Mouse (Mus musculus): Measurements from ENCODE around the gene Pknox2. TPM values are rescaled to one million over a fixed set of nuclear protein-coding genes. Genes with fewer than 3 reads are reported as not detected.

Gene Pknox2
- polyA plus RNA-seq, 1 experiment from 2014 or later = 11.4 TPM

DNA sequence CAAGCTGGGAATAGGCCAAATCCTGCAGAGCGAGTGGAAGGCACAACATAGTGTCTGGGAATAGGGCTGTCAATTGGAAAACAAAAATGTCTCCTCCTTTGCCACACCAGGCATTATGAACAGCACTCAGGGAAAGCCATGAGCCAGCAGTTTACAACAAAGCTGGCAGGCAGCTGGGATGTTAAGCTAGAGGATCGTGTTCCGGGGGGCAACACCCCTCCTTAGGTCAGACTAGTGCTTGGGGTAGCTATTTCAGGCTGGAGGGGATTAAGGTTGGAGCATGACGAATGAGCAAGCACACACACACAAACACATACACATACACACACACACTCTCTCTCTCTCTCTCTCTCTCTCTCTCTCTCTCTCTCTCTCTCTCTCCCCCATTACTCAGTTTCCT is 227.7 kb downstream of the Pknox2 start:
- H3K9ac ChIP-seq = no peak overlapping the region
- WGBS = 49% methylated on average over 4 of the region's 4 CpGs
- H3K27ac ChIP-seq = no peak overlapping the region
- no peak overlapping the region for H3K4me3 ChIP-seq
- H3K9me3 ChIP-seq = no peaks in the 10 kb centered on the region
- no peaks in the 10 kb centered on the region for H3K27me3 ChIP-seq
- H3K4me1 ChIP-seq = peaks cover 11% of the 10 kb centered on the region
- H3K4me2 ChIP-seq = no peak overlapping the region
- no peaks in the 10 kb centered on the region for H3K36me3 ChIP-seq
- ATAC-seq (ENCODE audit: borderline replicate concordance, extremely low read depth, low FRiP score, low TSS enrichment) = no peak

DNA sequence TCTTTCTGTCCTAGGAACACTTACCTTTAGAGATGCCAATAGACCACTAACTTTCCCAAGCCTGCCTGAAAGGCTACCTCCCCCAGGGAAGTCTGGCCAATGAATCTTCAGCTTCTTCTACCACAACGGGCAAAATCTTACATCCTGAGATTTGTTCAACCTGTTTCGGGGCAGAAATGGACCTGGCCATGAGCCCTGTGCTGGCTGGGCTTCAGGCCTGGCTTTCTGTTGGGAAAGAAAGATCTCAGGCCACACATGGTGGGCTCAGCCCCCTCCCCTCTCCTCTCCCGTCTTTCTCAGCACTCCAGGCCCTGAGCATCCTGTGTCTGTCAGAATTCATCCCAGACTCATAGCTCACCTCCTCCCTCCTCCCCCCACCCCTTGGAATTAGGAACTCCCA is 228.6 kb downstream of the Pknox2 start:
- H3K36me3 ChIP-seq = no peaks in the 10 kb centered on the region
- no peaks in the 10 kb centered on the region for H3K9me3 ChIP-seq
- no peak overlapping the region for H3K4me2 ChIP-seq
- no peak for ATAC-seq (ENCODE audit: borderline replicate concordance, extremely low read depth, low FRiP score, low TSS enrichment)
- 48% methylated on average over 3 of the region's 3 CpGs for WGBS
- H3K4me3 ChIP-seq = no peak overlapping the region
- peaks cover 11% of the 10 kb centered on the region for H3K4me1 ChIP-seq
- H3K27me3 ChIP-seq = no peaks in the 10 kb centered on the region
- no peak overlapping the region for H3K27ac ChIP-seq
- no peak overlapping the region for H3K9ac ChIP-seq

GRCm38 (mm10) chr9:36916915-36917314 is 230.3 kb downstream of the Pknox2 start:
- H3K9ac ChIP-seq = no peak overlapping the region
- H3K9me3 ChIP-seq = no peaks in the 10 kb centered on the region
- ATAC-seq (ENCODE audit: borderline replicate concordance, extremely low read depth, low FRiP score, low TSS enrichment) = peak; percentile 88
- no peak overlapping the region for H3K4me3 ChIP-seq
- peak overlapping the region; percentile 76 for H3K27ac ChIP-seq
- 9% methylated on average over 5 of the region's 5 CpGs for WGBS
- H3K36me3 ChIP-seq = no peaks in the 10 kb centered on the region
- H3K4me1 ChIP-seq = peaks cover 11% of the 10 kb centered on the region
- H3K4me2 ChIP-seq = peak overlapping the region; percentile 24
- H3K27me3 ChIP-seq = no peaks in the 10 kb centered on the region

DNA sequence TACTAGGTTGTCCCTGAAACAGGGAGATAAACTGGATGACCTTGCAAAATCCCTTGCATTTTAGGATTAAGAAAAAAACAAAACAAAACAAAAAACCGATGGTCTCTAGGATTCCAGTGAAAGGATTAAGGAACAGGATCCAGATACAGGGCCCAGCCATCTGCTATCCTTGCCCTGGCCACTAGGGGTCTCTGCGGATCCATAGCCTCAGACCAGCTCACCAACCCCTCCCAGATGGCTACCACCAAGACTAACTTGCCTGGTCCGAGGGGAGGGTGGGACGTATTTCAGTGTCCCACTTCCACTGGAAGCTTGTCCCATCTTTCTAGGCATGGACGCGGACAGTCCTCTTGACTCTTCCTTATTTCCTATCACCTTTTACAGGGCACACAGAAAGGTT is 230.8 kb downstream of the Pknox2 start:
- no peaks in the 10 kb centered on the region for H3K9me3 ChIP-seq
- H3K4me3 ChIP-seq = no peak overlapping the region
- peak overlapping the region; percentile 24 for H3K4me2 ChIP-seq
- no peaks in the 10 kb centered on the region for H3K36me3 ChIP-seq
- H3K4me1 ChIP-seq = peaks cover 11% of the 10 kb centered on the region
- WGBS = 2% methylated on average over 6 of the region's 6 CpGs
- no peaks in the 10 kb centered on the region for H3K27me3 ChIP-seq
- ATAC-seq (ENCODE audit: borderline replicate concordance, extremely low read depth, low FRiP score, low TSS enrichment) = peak; percentile 50; the same call in 1 of the 2 replicates
- peak overlapping the region; percentile 76 for H3K27ac ChIP-seq
- no peak overlapping the region for H3K9ac ChIP-seq

DNA sequence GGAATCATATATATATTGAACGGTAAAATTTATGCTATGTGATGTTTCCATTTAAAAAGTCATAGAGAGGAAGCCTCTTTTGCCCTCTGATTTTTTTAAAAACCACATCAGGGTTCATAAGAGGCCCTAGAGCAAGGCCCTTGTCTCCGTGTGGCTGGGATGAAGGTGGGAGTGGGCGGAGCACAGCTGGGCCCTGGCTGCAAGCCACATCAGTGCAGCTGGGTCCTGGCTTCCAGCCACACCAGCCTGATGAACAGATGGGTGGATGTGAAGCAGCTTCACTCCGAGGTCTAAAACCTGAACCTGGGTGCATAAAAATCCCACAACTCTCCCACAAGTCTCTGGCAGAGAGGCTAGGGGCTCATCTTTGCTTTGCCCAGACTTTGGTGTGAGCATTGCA is 241.8 kb downstream of the Pknox2 start:
- no peak overlapping the region for H3K4me3 ChIP-seq
- H3K36me3 ChIP-seq = no peaks in the 10 kb centered on the region
- 37% methylated on average over 4 of the region's 4 CpGs for WGBS
- 0 out of 2 replicates have a peak, but pooled peaks have one; percentile 39 for ATAC-seq (ENCODE audit: borderline replicate concordance, extremely low read depth, low FRiP score, low TSS enrichment)
- no peaks in the 10 kb centered on the region for H3K9me3 ChIP-seq
- no peaks in the 10 kb centered on the region for H3K27me3 ChIP-seq
- 0 out of 2 replicates have a peak, but pooled peaks cover 8% of the 10 kb centered on the region for H3K4me1 ChIP-seq
- no peak overlapping the region for H3K4me2 ChIP-seq
- H3K27ac ChIP-seq = no peak overlapping the region
- no peak overlapping the region for H3K9ac ChIP-seq

DNA sequence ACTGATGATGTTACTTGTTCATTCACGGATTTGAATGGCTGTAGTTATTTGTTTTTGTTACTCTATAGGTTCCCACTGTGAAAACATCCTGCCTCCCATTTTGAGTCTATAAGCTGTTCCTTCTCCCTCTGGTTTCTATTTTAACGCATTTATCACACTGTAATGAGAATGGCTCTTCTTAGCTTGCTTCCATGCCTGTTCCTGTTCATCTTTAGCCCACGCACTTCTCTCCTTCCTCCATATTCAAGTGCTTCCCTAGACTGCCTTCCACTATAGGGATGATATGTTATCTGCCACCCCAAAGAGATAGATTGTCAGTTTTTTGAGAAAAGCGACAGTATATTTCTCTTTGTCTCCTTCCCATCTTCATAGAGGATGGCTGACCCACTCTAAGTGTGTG is 246.7 kb downstream of the Pknox2 start:
- 80% methylated on average over 4 of the region's 4 CpGs for whole genome bisulfite sequencing
- ATAC-seq (ENCODE audit: borderline replicate concordance, extremely low read depth, low FRiP score, low TSS enrichment) = no peak
- Histone ChIP-seq H3K9me3 (no peaks in the 10 kb centered on the region), H3K27ac (no peak overlapping the region), H3K9ac (no peak overlapping the region), H3K36me3 (no peaks in the 10 kb centered on the region), H3K27me3 (no peaks in the 10 kb centered on the region), H3K4me1 (0 out of 2 replicates have a peak, but pooled peaks cover 3% of the 10 kb centered on the region), H3K4me3 (no peak overlapping the region), H3K4me2 (no peak overlapping the region)

DNA sequence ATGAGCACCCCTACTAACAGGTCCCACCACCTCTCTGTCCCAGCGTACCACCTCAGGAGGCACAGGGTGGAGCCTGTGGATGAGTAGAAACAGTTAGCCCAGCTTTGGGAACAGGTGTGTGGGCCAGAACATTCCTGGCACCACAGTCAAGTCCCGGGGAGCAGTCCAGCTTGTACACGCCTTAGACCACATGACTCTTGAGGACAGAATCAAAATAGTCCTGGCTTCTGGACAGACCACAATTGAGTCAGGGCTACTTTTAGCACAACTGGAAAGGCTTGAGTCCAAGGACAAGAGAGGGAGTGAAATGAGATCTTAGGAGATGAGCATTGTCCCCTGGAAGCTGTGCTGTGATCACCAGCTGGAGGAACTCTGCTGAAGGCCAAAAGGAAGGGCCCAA is 248.6 kb downstream of the Pknox2 start:
- no peak for ATAC-seq (ENCODE audit: borderline replicate concordance, extremely low read depth, low FRiP score, low TSS enrichment)
- Histone ChIP-seq H3K36me3 (no peaks in the 10 kb centered on the region), H3K4me1 (no peaks in the 10 kb centered on the region), H3K4me2 (no peak overlapping the region), H3K27ac (no peak overlapping the region), H3K9ac (no peak overlapping the region), H3K4me3 (no peak overlapping the region), H3K27me3 (no peaks in the 10 kb centered on the region), H3K9me3 (no peaks in the 10 kb centered on the region)
- WGBS = 89% methylated on average over 3 of the region's 3 CpGs

GRCm38 (mm10) chr9:36895009-36895693 is 252.1 kb downstream of the Pknox2 start:
- no peak for ATAC-seq (ENCODE audit: borderline replicate concordance, extremely low read depth, low FRiP score, low TSS enrichment)
- H3K9me3 ChIP-seq = no peaks in the 10 kb centered on the region
- H3K4me3 ChIP-seq = no peak overlapping the region
- no peak overlapping the region for H3K9ac ChIP-seq
- H3K36me3 ChIP-seq = no peaks in the 10 kb centered on the region
- no peak overlapping the region for H3K27ac ChIP-seq
- H3K27me3 ChIP-seq = no peaks in the 10 kb centered on the region
- H3K4me1 ChIP-seq = no peaks in the 10 kb centered on the region
- no peak overlapping the region for H3K4me2 ChIP-seq
- WGBS = 78% methylated on average over 8 of the region's 8 CpGs

GRCm38 (mm10) chr9:36894242-36894641 is 253.0 kb downstream of the Pknox2 start:
- no peaks in the 10 kb centered on the region for H3K27me3 ChIP-seq
- 81% methylated on average over 7 of the region's 7 CpGs for WGBS

DNA sequence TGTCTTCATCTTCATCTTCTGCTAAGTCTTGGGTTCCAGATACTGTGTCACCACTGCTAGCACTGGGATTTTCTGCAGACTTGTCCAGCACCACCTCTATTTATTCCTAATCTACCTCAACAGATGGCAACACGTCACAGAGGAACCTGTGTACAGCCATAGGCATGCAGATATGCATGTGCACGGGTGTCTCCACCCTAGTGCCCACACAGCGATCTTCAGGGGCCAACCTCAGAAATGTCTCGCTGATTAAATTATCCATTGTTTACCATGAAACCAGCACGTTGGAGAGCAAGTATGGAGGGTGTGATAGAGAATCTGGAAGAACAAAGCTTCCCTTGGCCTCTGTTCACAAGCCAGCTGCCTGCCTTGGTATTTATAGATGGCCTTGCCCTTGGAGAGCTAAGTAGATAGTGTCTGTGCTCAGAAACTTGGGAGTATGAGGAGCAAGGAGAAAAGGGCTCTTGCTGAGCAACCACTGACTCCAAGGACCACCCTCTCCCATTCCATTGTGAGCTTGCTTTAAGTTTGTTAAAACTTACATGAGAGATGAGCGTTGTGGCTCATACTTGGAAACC is 253.7 kb downstream of the Pknox2 start:
- Histone ChIP-seq H3K4me3 (no peak overlapping the region), H3K27ac (no peak overlapping the region), H3K9ac (no peak overlapping the region), H3K4me2 (no peak overlapping the region), H3K9me3 (no peaks in the 10 kb centered on the region), H3K36me3 (no peaks in the 10 kb centered on the region), H3K27me3 (no peaks in the 10 kb centered on the region), H3K4me1 (no peaks in the 10 kb centered on the region)
- no peak for ATAC-seq (ENCODE audit: borderline replicate concordance, extremely low read depth, low FRiP score, low TSS enrichment)
- WGBS = 69% methylated on average over 6 of the region's 6 CpGs

More at GRCm38 (mm10) chr9:36894242-36894641, 253.0 kb downstream of the Pknox2 start:
- no peak for ATAC-seq (ENCODE audit: borderline replicate concordance, extremely low read depth, low FRiP score, low TSS enrichment)
- Histone ChIP-seq H3K9me3 (no peaks in the 10 kb centered on the region), H3K9ac (no peak overlapping the region), H3K4me3 (no peak overlapping the region), H3K27ac (no peak overlapping the region), H3K4me2 (no peak overlapping the region), H3K4me1 (no peaks in the 10 kb centered on the region), H3K36me3 (no peaks in the 10 kb centered on the region)

DNA sequence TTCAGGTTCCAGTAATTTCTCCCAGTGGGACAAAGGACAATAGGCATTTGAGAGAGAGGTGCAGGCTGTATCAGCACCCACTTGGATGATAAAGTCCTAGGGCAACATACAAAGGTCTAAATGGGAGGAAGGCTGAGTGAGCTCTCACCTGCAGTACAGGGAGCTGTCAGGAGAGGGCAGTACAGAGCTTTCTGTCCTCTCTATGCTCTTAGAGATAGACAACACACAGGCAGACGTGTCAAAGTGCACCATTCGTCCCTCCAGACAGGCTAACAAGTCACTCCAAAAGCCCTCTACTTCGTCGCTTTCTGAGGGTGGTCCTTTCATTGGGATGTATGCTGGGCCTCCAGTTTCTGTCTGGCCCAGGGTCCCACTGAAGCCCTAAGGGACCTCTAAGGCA is 256.7 kb downstream of the Pknox2 start:
- ATAC-seq (ENCODE audit: borderline replicate concordance, extremely low read depth, low FRiP score, low TSS enrichment) = no peak
- H3K9ac ChIP-seq = no peak overlapping the region
- H3K4me1 ChIP-seq = no peaks in the 10 kb centered on the region
- H3K27ac ChIP-seq = no peak overlapping the region
- no peak overlapping the region for H3K4me3 ChIP-seq
- no peak overlapping the region for H3K4me2 ChIP-seq
- WGBS = 18% methylated on average over 4 of the region's 4 CpGs
- no peaks in the 10 kb centered on the region for H3K9me3 ChIP-seq
- H3K27me3 ChIP-seq = no peaks in the 10 kb centered on the region
- H3K36me3 ChIP-seq = no peaks in the 10 kb centered on the region

- Histone ChIP-seq H3K36me3 (no peaks in the 10 kb centered on the region), H3K27ac (no peak overlapping the region), H3K9me3 (no peaks in the 10 kb centered on the region), H3K4me1 (no peaks in the 10 kb centered on the region), H3K4me3 (no peak overlapping the region), H3K27me3 (no peaks in the 10 kb centered on the region), H3K4me2 (no peak overlapping the region), H3K9ac (no peak overlapping the region)
- WGBS = 60% methylated on average over 3 of the region's 3 CpGs
- ATAC-seq (ENCODE audit: borderline replicate concordance, extremely low read depth, low FRiP score, low TSS enrichment) = no peak
These were observed 262.0 kb downstream of the Pknox2 start for GRCm38 (mm10) chr9:36885237-36885636.
